Mouse (Mus musculus): ENCODE data around the gene Fam3b. TPM values are rescaled to one million over a fixed set of nuclear protein-coding genes. Genes with fewer than 3 reads are reported as not detected.

The Fam3b gene
- polyA plus RNA-seq, 1 experiment from 2014 or later, result not detected

GRCm38 (mm10) chr16:97499450-97499849 lies 15.2 kb downstream of the Fam3b start:
- Histone ChIP-seq H3K27ac (ENCODE audit: low read depth, low read length) (no peak overlapping the region), H3K4me2 (ENCODE audit: low read depth, low read length) (no peak overlapping the region), H3K9me3 (ENCODE audit: control insufficient read depth, low read length) (no peaks in the 10 kb centered on the region), H3K4me1 (ENCODE audit: control insufficient read depth, insufficient read depth, low read length) (no peaks in the 10 kb centered on the region), H3K27me3 (ENCODE audit: control insufficient read depth, insufficient read depth, low read length) (no peaks in the 10 kb centered on the region), H3K9ac (replicated peaks; ENCODE audit: low read depth, low read length) (no peak overlapping the region), H3K36me3 (ENCODE audit: control insufficient read depth, insufficient read depth, low read length) (no peaks in the 10 kb centered on the region), H3K4me3 (ENCODE audit: low read depth, low read length) (no peak overlapping the region)
- 98% methylated on average over 7 of the region's 7 CpGs for WGBS
- ATAC-seq (ENCODE audit: low read depth), result no peak

GRCm38 (mm10) chr16:97498139-97498538 lies 16.5 kb downstream of the Fam3b start:
- 94% methylated on average over 3 of the region's 3 CpGs for WGBS
- no peaks in the 10 kb centered on the region for H3K36me3 ChIP-seq (ENCODE audit: control insufficient read depth, insufficient read depth, low read length)
- no peaks in the 10 kb centered on the region for H3K4me1 ChIP-seq (ENCODE audit: control insufficient read depth, insufficient read depth, low read length)
- no peaks in the 10 kb centered on the region for H3K27me3 ChIP-seq (ENCODE audit: control insufficient read depth, insufficient read depth, low read length)
- no peak overlapping the region for H3K4me3 ChIP-seq (ENCODE audit: low read depth, low read length)
- H3K9ac ChIP-seq (replicated peaks; ENCODE audit: low read depth, low read length), result no peak overlapping the region
- no peak for ATAC-seq (ENCODE audit: low read depth)
- H3K4me2 ChIP-seq (ENCODE audit: low read depth, low read length), result no peak overlapping the region
- no peak overlapping the region for H3K27ac ChIP-seq (ENCODE audit: low read depth, low read length)
- no peaks in the 10 kb centered on the region for H3K9me3 ChIP-seq (ENCODE audit: control insufficient read depth, low read length)

- Histone ChIP-seq H3K4me1 (ENCODE audit: control insufficient read depth, insufficient read depth, low read length) (no peaks in the 10 kb centered on the region), H3K27ac (ENCODE audit: low read depth, low read length) (no peak overlapping the region), H3K4me2 (ENCODE audit: low read depth, low read length) (no peak overlapping the region), H3K27me3 (ENCODE audit: control insufficient read depth, insufficient read depth, low read length) (no peaks in the 10 kb centered on the region), H3K9ac (replicated peaks; ENCODE audit: low read depth, low read length) (no peak overlapping the region), H3K9me3 (ENCODE audit: control insufficient read depth, low read length) (no peaks in the 10 kb centered on the region), H3K4me3 (ENCODE audit: low read depth, low read length) (no peak overlapping the region), H3K36me3 (ENCODE audit: control insufficient read depth, insufficient read depth, low read length) (no peaks in the 10 kb centered on the region)
- 53% methylated on average over 5 of the region's 5 CpGs for WGBS
- no peak for ATAC-seq (ENCODE audit: low read depth)
Observed at GRCm38 (mm10) chr16:97497682-97498081, 16.9 kb downstream of the Fam3b start.

- Histone ChIP-seq H3K27ac (ENCODE audit: low read depth, low read length) (no peak overlapping the region), H3K9ac (replicated peaks; ENCODE audit: low read depth, low read length) (no peak overlapping the region), H3K36me3 (ENCODE audit: control insufficient read depth, insufficient read depth, low read length) (no peaks in the 10 kb centered on the region), H3K9me3 (ENCODE audit: control insufficient read depth, low read length) (no peaks in the 10 kb centered on the region), H3K4me1 (ENCODE audit: control insufficient read depth, insufficient read depth, low read length) (no peaks in the 10 kb centered on the region), H3K4me3 (ENCODE audit: low read depth, low read length) (no peak overlapping the region), H3K27me3 (ENCODE audit: control insufficient read depth, insufficient read depth, low read length) (no peaks in the 10 kb centered on the region), H3K4me2 (ENCODE audit: low read depth, low read length) (no peak overlapping the region)
- no peak for ATAC-seq (ENCODE audit: low read depth)
- 44% methylated on average over 3 of the region's 3 CpGs for WGBS
Observed at GRCm38 (mm10) chr16:97496026-97496425, 18.6 kb downstream of the Fam3b start.

- 94% methylated on average over 1 of the region's 1 CpGs for WGBS
- Histone ChIP-seq H3K27me3 (ENCODE audit: control insufficient read depth, insufficient read depth, low read length) (no peaks in the 10 kb centered on the region), H3K4me2 (ENCODE audit: low read depth, low read length) (no peak overlapping the region), H3K4me1 (ENCODE audit: control insufficient read depth, insufficient read depth, low read length) (no peaks in the 10 kb centered on the region), H3K27ac (ENCODE audit: low read depth, low read length) (no peak overlapping the region), H3K9me3 (ENCODE audit: control insufficient read depth, low read length) (no peaks in the 10 kb centered on the region), H3K36me3 (ENCODE audit: control insufficient read depth, insufficient read depth, low read length) (no peaks in the 10 kb centered on the region), H3K9ac (replicated peaks; ENCODE audit: low read depth, low read length) (no peak overlapping the region), H3K4me3 (ENCODE audit: low read depth, low read length) (no peak overlapping the region)
- no peak for ATAC-seq (ENCODE audit: low read depth)
Observed at GRCm38 (mm10) chr16:97492369-97492768, 22.2 kb downstream of the Fam3b start.

GRCm38 (mm10) chr16:97478655-97479054 lies 36.0 kb downstream of the Fam3b start:
- Histone ChIP-seq H3K36me3 (ENCODE audit: control insufficient read depth, insufficient read depth, low read length) (no peaks in the 10 kb centered on the region), H3K4me1 (ENCODE audit: control insufficient read depth, insufficient read depth, low read length) (no peaks in the 10 kb centered on the region), H3K4me2 (ENCODE audit: low read depth, low read length) (no peak overlapping the region), H3K9ac (replicated peaks; ENCODE audit: low read depth, low read length) (no peak overlapping the region), H3K27me3 (ENCODE audit: control insufficient read depth, insufficient read depth, low read length) (no peaks in the 10 kb centered on the region), H3K27ac (ENCODE audit: low read depth, low read length) (no peak overlapping the region), H3K4me3 (ENCODE audit: low read depth, low read length) (no peak overlapping the region), H3K9me3 (ENCODE audit: control insufficient read depth, low read length) (no peaks in the 10 kb centered on the region)
- no peak for ATAC-seq (ENCODE audit: low read depth)
- WGBS, result 84% methylated on average over 2 of the region's 2 CpGs

- no peaks in the 10 kb centered on the region for H3K36me3 ChIP-seq (ENCODE audit: control insufficient read depth, insufficient read depth, low read length)
- no peak for ATAC-seq (ENCODE audit: low read depth)
- 94% methylated on average over 1 of the region's 1 CpGs for WGBS
Observed at GRCm38 (mm10) chr16:97476524-97476923, 38.1 kb downstream of the Fam3b start.

GRCm38 (mm10) chr16:97475581-97475980 lies 39.0 kb downstream of the Fam3b start:
- no peaks in the 10 kb centered on the region for H3K27me3 ChIP-seq (ENCODE audit: control insufficient read depth, insufficient read depth, low read length)
- H3K4me1 ChIP-seq (ENCODE audit: control insufficient read depth, insufficient read depth, low read length), result no peaks in the 10 kb centered on the region
- no peaks in the 10 kb centered on the region for H3K9me3 ChIP-seq (ENCODE audit: control insufficient read depth, low read length)
- H3K4me3 ChIP-seq (ENCODE audit: low read depth, low read length), result no peak overlapping the region
- no peak overlapping the region for H3K27ac ChIP-seq (ENCODE audit: low read depth, low read length)
- no peak overlapping the region for H3K4me2 ChIP-seq (ENCODE audit: low read depth, low read length)
- ATAC-seq (ENCODE audit: low read depth), result no peak
- no peak overlapping the region for H3K9ac ChIP-seq (replicated peaks; ENCODE audit: low read depth, low read length)
- 88% methylated on average over 3 of the region's 3 CpGs for WGBS
- H3K36me3 ChIP-seq (ENCODE audit: control insufficient read depth, insufficient read depth, low read length), result no peaks in the 10 kb centered on the region

More at GRCm38 (mm10) chr16:97476524-97476923, 38.1 kb downstream of the Fam3b start:
- Histone ChIP-seq H3K27ac (ENCODE audit: low read depth, low read length) (no peak overlapping the region), H3K27me3 (ENCODE audit: control insufficient read depth, insufficient read depth, low read length) (no peaks in the 10 kb centered on the region), H3K9me3 (ENCODE audit: control insufficient read depth, low read length) (no peaks in the 10 kb centered on the region), H3K4me1 (ENCODE audit: control insufficient read depth, insufficient read depth, low read length) (no peaks in the 10 kb centered on the region), H3K4me2 (ENCODE audit: low read depth, low read length) (no peak overlapping the region), H3K4me3 (ENCODE audit: low read depth, low read length) (no peak overlapping the region), H3K9ac (replicated peaks; ENCODE audit: low read depth, low read length) (no peak overlapping the region)

- no peak overlapping the region for H3K27ac ChIP-seq (ENCODE audit: low read depth, low read length)
- H3K4me3 ChIP-seq (ENCODE audit: low read depth, low read length), result no peak overlapping the region
- no peak overlapping the region for H3K9ac ChIP-seq (replicated peaks; ENCODE audit: low read depth, low read length)
- no peaks in the 10 kb centered on the region for H3K27me3 ChIP-seq (ENCODE audit: control insufficient read depth, insufficient read depth, low read length)
- H3K36me3 ChIP-seq (ENCODE audit: control insufficient read depth, insufficient read depth, low read length), result no peaks in the 10 kb centered on the region
- ATAC-seq (ENCODE audit: low read depth), result no peak
- H3K4me1 ChIP-seq (ENCODE audit: control insufficient read depth, insufficient read depth, low read length), result no peaks in the 10 kb centered on the region
- no peak overlapping the region for H3K4me2 ChIP-seq (ENCODE audit: low read depth, low read length)
- 80% methylated on average over 2 of the region's 2 CpGs for WGBS
- no peaks in the 10 kb centered on the region for H3K9me3 ChIP-seq (ENCODE audit: control insufficient read depth, low read length)
Observed at GRCm38 (mm10) chr16:97474671-97475070, 39.9 kb downstream of the Fam3b start.
